Mouse (Mus musculus): Measurements from ENCODE around the gene Ttc24. TPM values are rescaled to one million over a fixed set of nuclear protein-coding genes. Genes with fewer than 3 reads are reported as not detected.
A peak's percentile ranks its signal among the peaks of the same experiment; 100 is the strongest.

Gene Ttc24
- polyA plus RNA-seq, 1 experiment from 2014 or later, result not detected

- H3K4me2 ChIP-seq (ENCODE audit: low read length), result no peak overlapping the region
- no peak overlapping the region for H3K27ac ChIP-seq (ENCODE audit: low read depth, low read length)
- WGBS, result 91% methylated on average over 9 of the region's 9 CpGs
- H3K36me3 ChIP-seq (ENCODE audit: control insufficient read depth, insufficient read depth, low read length), result peaks cover 18% of the 10 kb centered on the region; the same call in 1 of the 2 replicates
- no peak for ATAC-seq
- no peak overlapping the region for H3K9ac ChIP-seq (ENCODE audit: low read length)
- no peaks in the 10 kb centered on the region for H3K9me3 ChIP-seq (replicated peaks; ENCODE audit: control insufficient read depth, low read length)
- no peak for DNase-seq (ENCODE audit: low spot score)
- no peak overlapping the region for H3K4me3 ChIP-seq (ENCODE audit: low read depth, low read length)
- peaks cover 7% of the 10 kb centered on the region; the same call in 1 of the 2 replicates for H3K4me1 ChIP-seq (ENCODE audit: control insufficient read depth, insufficient read depth, low read length)
- no peaks in the 10 kb centered on the region for H3K27me3 ChIP-seq (replicated peaks; ENCODE audit: control insufficient read depth, insufficient read depth, low read length)
These were observed 7.4 kb upstream of the Ttc24 start for GRCm38 (mm10) chr3:88085459-88085858.

- ATAC-seq (no peak), DNase-seq (ENCODE audit: low spot score) (no peak)
- Histone ChIP-seq H3K4me3 (ENCODE audit: low read depth, low read length) (no peak overlapping the region), H3K9me3 (replicated peaks; ENCODE audit: control insufficient read depth, low read length) (no peaks in the 10 kb centered on the region), H3K27me3 (replicated peaks; ENCODE audit: control insufficient read depth, insufficient read depth, low read length) (no peaks in the 10 kb centered on the region), H3K4me2 (ENCODE audit: low read length) (no peak overlapping the region), H3K9ac (ENCODE audit: low read length) (no peak overlapping the region), H3K4me1 (ENCODE audit: control insufficient read depth, insufficient read depth, low read length) (peaks cover 7% of the 10 kb centered on the region; the same call in 1 of the 2 replicates), H3K27ac (ENCODE audit: low read depth, low read length) (no peak overlapping the region), H3K36me3 (ENCODE audit: control insufficient read depth, insufficient read depth, low read length) (peaks cover 6% of the 10 kb centered on the region; the same call in 1 of the 2 replicates)
- 84% methylated on average over 2 of the region's 2 CpGs for WGBS
These were observed 5.9 kb upstream of the Ttc24 start for GRCm38 (mm10) chr3:88084001-88084400.

GRCm38 (mm10) chr3:88082663-88083062, 4.6 kb upstream of the Ttc24 start:
- 0 out of 2 replicates have a peak, but pooled peaks cover 5% of the 10 kb centered on the region for H3K36me3 ChIP-seq (ENCODE audit: control insufficient read depth, insufficient read depth, low read length)
- H3K9ac ChIP-seq (ENCODE audit: low read length), result peak overlapping the region; percentile 62; the same call in 1 of the 2 replicates
- peak overlapping the region; percentile 54 for H3K4me3 ChIP-seq (ENCODE audit: low read depth, low read length)
- H3K4me2 ChIP-seq (ENCODE audit: low read length), result peak overlapping the region; percentile 78
- H3K9me3 ChIP-seq (replicated peaks; ENCODE audit: control insufficient read depth, low read length), result no peaks in the 10 kb centered on the region
- H3K27me3 ChIP-seq (replicated peaks; ENCODE audit: control insufficient read depth, insufficient read depth, low read length), result no peaks in the 10 kb centered on the region
- peak; percentile 30 for DNase-seq (ENCODE audit: low spot score)
- peaks cover 7% of the 10 kb centered on the region; the same call in 1 of the 2 replicates for H3K4me1 ChIP-seq (ENCODE audit: control insufficient read depth, insufficient read depth, low read length)
- 3% methylated on average over 4 of the region's 4 CpGs for WGBS
- no peak overlapping the region for H3K27ac ChIP-seq (ENCODE audit: low read depth, low read length)
- ATAC-seq, result no peak

GRCm38 (mm10) chr3:88082224-88082618, 4.1 kb upstream of the Ttc24 start:
- H3K4me1 ChIP-seq (ENCODE audit: control insufficient read depth, insufficient read depth, low read length), result peaks cover 7% of the 10 kb centered on the region; the same call in 1 of the 2 replicates
- peak overlapping the region; percentile 78 for H3K4me2 ChIP-seq (ENCODE audit: low read length)
- H3K27me3 ChIP-seq (replicated peaks; ENCODE audit: control insufficient read depth, insufficient read depth, low read length), result no peaks in the 10 kb centered on the region
- WGBS, result 2% methylated on average over 13 of the region's 13 CpGs
- ATAC-seq (peak; percentile 42; the same call in 1 of the 2 replicates), DNase-seq (ENCODE audit: low spot score) (no peak)
- no peak overlapping the region for H3K27ac ChIP-seq (ENCODE audit: low read depth, low read length)
- no peaks in the 10 kb centered on the region for H3K9me3 ChIP-seq (replicated peaks; ENCODE audit: control insufficient read depth, low read length)
- peak overlapping the region; percentile 62 for H3K9ac ChIP-seq (ENCODE audit: low read length)
- H3K4me3 ChIP-seq (ENCODE audit: low read depth, low read length), result peak overlapping the region; percentile 54
- 0 out of 2 replicates have a peak, but pooled peaks cover 5% of the 10 kb centered on the region for H3K36me3 ChIP-seq (ENCODE audit: control insufficient read depth, insufficient read depth, low read length)

- Histone ChIP-seq H3K36me3 (ENCODE audit: control insufficient read depth, insufficient read depth, low read length) (0 out of 2 replicates have a peak, but pooled peaks cover 5% of the 10 kb centered on the region), H3K27me3 (replicated peaks; ENCODE audit: control insufficient read depth, insufficient read depth, low read length) (no peaks in the 10 kb centered on the region), H3K27ac (ENCODE audit: low read depth, low read length) (no peak within 1 kb of the TSS), H3K9ac (ENCODE audit: low read length) (peak within 1 kb of the TSS; percentile 62), H3K4me2 (ENCODE audit: low read length) (peak within 1 kb of the TSS; percentile 78), H3K4me3 (ENCODE audit: low read depth, low read length) (peak within 1 kb of the TSS; percentile 54), H3K9me3 (replicated peaks; ENCODE audit: control insufficient read depth, low read length) (no peaks in the 10 kb centered on the region), H3K4me1 (ENCODE audit: control insufficient read depth, insufficient read depth, low read length) (peaks cover 7% of the 10 kb centered on the region; the same call in 1 of the 2 replicates)
- 21% methylated on average over 33 of the region's 33 CpGs for WGBS
- ATAC-seq (peak; percentile 95), DNase-seq (ENCODE audit: low spot score) (peak; percentile 98)
These were observed 3.5 kb upstream of the Ttc24 start, which contains the start of gene Iqgap3 for GRCm38 (mm10) chr3:88081345-88082223. Iqgap3 (plus strand) TSS chr3:88081971.

- WGBS, result 38% methylated on average over 8 of the region's 8 CpGs
These were observed 663 bp downstream of the Ttc24 start for GRCm38 (mm10) chr3:88077441-88077840.

GRCm38 (mm10) chr3:88074766-88075165, 3.3 kb downstream of the Ttc24 start:
- H3K36me3 ChIP-seq (ENCODE audit: control insufficient read depth, insufficient read depth, low read length), result no peaks in the 10 kb centered on the region
- 76% methylated on average over 8 of the region's 8 CpGs for WGBS
- no peaks in the 10 kb centered on the region for H3K27me3 ChIP-seq (replicated peaks; ENCODE audit: control insufficient read depth, insufficient read depth, low read length)
- no peak overlapping the region for H3K27ac ChIP-seq (ENCODE audit: low read depth, low read length)
- H3K4me3 ChIP-seq (ENCODE audit: low read depth, low read length), result no peak overlapping the region
- no peaks in the 10 kb centered on the region for H3K9me3 ChIP-seq (replicated peaks; ENCODE audit: control insufficient read depth, low read length)
- no peak overlapping the region for H3K9ac ChIP-seq (ENCODE audit: low read length)
- DNase-seq (ENCODE audit: low spot score) (no peak), ATAC-seq (no peak)
- no peak overlapping the region for H3K4me2 ChIP-seq (ENCODE audit: low read length)
- no peaks in the 10 kb centered on the region for H3K4me1 ChIP-seq (ENCODE audit: control insufficient read depth, insufficient read depth, low read length)

More at GRCm38 (mm10) chr3:88077441-88077840, 663 bp downstream of the Ttc24 start:
- no peak overlapping the region for H3K4me2 ChIP-seq (ENCODE audit: low read length)
- H3K27ac ChIP-seq (ENCODE audit: low read depth, low read length), result no peak overlapping the region
- H3K9ac ChIP-seq (ENCODE audit: low read length), result no peak overlapping the region
- H3K4me3 ChIP-seq (ENCODE audit: low read depth, low read length), result no peak overlapping the region
- peaks cover 3% of the 10 kb centered on the region; the same call in 1 of the 2 replicates for H3K4me1 ChIP-seq (ENCODE audit: control insufficient read depth, insufficient read depth, low read length)
- DNase-seq (ENCODE audit: low spot score) (no peak), ATAC-seq (no peak)
- H3K36me3 ChIP-seq (ENCODE audit: control insufficient read depth, insufficient read depth, low read length), result no peaks in the 10 kb centered on the region
- no peaks in the 10 kb centered on the region for H3K9me3 ChIP-seq (replicated peaks; ENCODE audit: control insufficient read depth, low read length)
- no peaks in the 10 kb centered on the region for H3K27me3 ChIP-seq (replicated peaks; ENCODE audit: control insufficient read depth, insufficient read depth, low read length)

GRCm38 (mm10) chr3:88074351-88074750, 3.8 kb downstream of the Ttc24 start:
- Histone ChIP-seq H3K4me1 (ENCODE audit: control insufficient read depth, insufficient read depth, low read length) (no peaks in the 10 kb centered on the region), H3K4me2 (ENCODE audit: low read length) (no peak overlapping the region), H3K27ac (ENCODE audit: low read depth, low read length) (no peak overlapping the region), H3K9ac (ENCODE audit: low read length) (no peak overlapping the region), H3K4me3 (ENCODE audit: low read depth, low read length) (no peak overlapping the region), H3K36me3 (ENCODE audit: control insufficient read depth, insufficient read depth, low read length) (no peaks in the 10 kb centered on the region), H3K27me3 (replicated peaks; ENCODE audit: control insufficient read depth, insufficient read depth, low read length) (no peaks in the 10 kb centered on the region), H3K9me3 (replicated peaks; ENCODE audit: control insufficient read depth, low read length) (no peaks in the 10 kb centered on the region)
- DNase-seq (ENCODE audit: low spot score), result no peak
- WGBS, result 78% methylated on average over 2 of the region's 2 CpGs
- no peak for ATAC-seq

GRCm38 (mm10) chr3:88073631-88074030, 4.5 kb downstream of the Ttc24 start:
- no peaks in the 10 kb centered on the region for H3K9me3 ChIP-seq (replicated peaks; ENCODE audit: control insufficient read depth, low read length)
- H3K4me3 ChIP-seq (ENCODE audit: low read depth, low read length), result no peak overlapping the region
- H3K27me3 ChIP-seq (replicated peaks; ENCODE audit: control insufficient read depth, insufficient read depth, low read length), result no peaks in the 10 kb centered on the region
- no peaks in the 10 kb centered on the region for H3K4me1 ChIP-seq (ENCODE audit: control insufficient read depth, insufficient read depth, low read length)
- WGBS, result 63% methylated on average over 2 of the region's 2 CpGs
- no peaks in the 10 kb centered on the region for H3K36me3 ChIP-seq (ENCODE audit: control insufficient read depth, insufficient read depth, low read length)
- H3K9ac ChIP-seq (ENCODE audit: low read length), result no peak overlapping the region
- no peak for DNase-seq (ENCODE audit: low spot score)
- H3K4me2 ChIP-seq (ENCODE audit: low read length), result no peak overlapping the region
- no peak overlapping the region for H3K27ac ChIP-seq (ENCODE audit: low read depth, low read length)
- no peak for ATAC-seq

Data from forebrain, embryonic 14.5 days (tissue).